Mouse (Mus musculus) midbrain, embryonic 12.5 days (tissue): Measurements from ENCODE around the gene Ankrd65. TPM values are rescaled to one million over a fixed set of nuclear protein-coding genes. Genes with fewer than 3 reads are reported as not detected.
"Not testable (repeated sequence)": the region's sequence is repeated elsewhere in the genome, so short reads cannot be mapped to it uniquely, and the experiment has no call there.

ENCODE experiments used
- ATAC-seq: fragments of 200-750 bp; cut with Nextera tagmentation; 2 replicates; pipeline ENCODE4 v1.8.0; 2017; ENCODE audit warnings: low read depth, moderate TSS enrichment, moderate library complexity; ENCODE audit not compliant: low FRiP score
- H3K27ac ChIP-seq: fragments of 300-500 bp; sonication (generic); replicated peaks from 2 replicates; pipeline ENCODE4 v1.5.1; 2016; ENCODE audit warnings: mild to moderate bottlenecking
- H3K27me3 ChIP-seq: fragments of 300-500 bp; sonication (generic); 2 replicates; pipeline ENCODE4 v1.6.1; 2016; ENCODE audit warnings: mild to moderate bottlenecking
- H3K36me3 ChIP-seq: fragments of 300-500 bp; sonication (generic); 2 replicates; pipeline ENCODE4 v1.6.1; 2016
- H3K4me1 ChIP-seq: fragments of 300-500 bp; sonication (generic); 2 replicates; pipeline ENCODE4 v1.6.1; 2016
- H3K4me2 ChIP-seq: fragments of 300-500 bp; sonication (generic); replicated peaks from 2 replicates; pipeline ENCODE4 v1.6.1; 2016; ENCODE audit warnings: mild to moderate bottlenecking, moderate library complexity
- H3K4me3 ChIP-seq: fragments of 300-500 bp; sonication (generic); 2 replicates; pipeline ENCODE4 v1.5.1; 2016; ENCODE audit warnings: mild to moderate bottlenecking
- H3K9ac ChIP-seq: fragments of 300-500 bp; sonication (generic); replicated peaks from 2 replicates; pipeline ENCODE4 v1.6.1; 2016; ENCODE audit warnings: mild to moderate bottlenecking, moderate library complexity
- H3K9me3 ChIP-seq: fragments of 300-500 bp; sonication (generic); 2 replicates; pipeline ENCODE4 v1.6.1; 2016; ENCODE audit warnings: mild to moderate bottlenecking
- WGBS: fragments of 180-500 bp; shearing (Covaris S2); methylation state at CpG from one replicate; pipeline ENCODE4 v1.1.7; 2016; 5-methylcytosine and 5-hydroxymethylcytosine counted together
- polyA plus RNA-seq: library from polyadenylated mRNA; unstranded; fragments of >200 nt; fragmentation: Nextera tagmentation; extraction: Ambion mirVana; gene quantifications from 2 replicates; pipeline ENCODE4 v1.2.1, GENCODE M21; 2016

The Ankrd65 gene
- not detected in 2 replicates for polyA plus RNA-seq

GRCm38 (mm10) chr4:155790021-155790489 is at the start of gene Ankrd65:
TSS of gene Ankrd65 (plus strand) at chr4:155790439.
- WGBS: 75% methylated on average over 3 of the region's 3 CpGs
- no peak for ATAC-seq
- H3K27me3 ChIP-seq: peaks cover 27% of the 10 kb centered on the region

DNA sequence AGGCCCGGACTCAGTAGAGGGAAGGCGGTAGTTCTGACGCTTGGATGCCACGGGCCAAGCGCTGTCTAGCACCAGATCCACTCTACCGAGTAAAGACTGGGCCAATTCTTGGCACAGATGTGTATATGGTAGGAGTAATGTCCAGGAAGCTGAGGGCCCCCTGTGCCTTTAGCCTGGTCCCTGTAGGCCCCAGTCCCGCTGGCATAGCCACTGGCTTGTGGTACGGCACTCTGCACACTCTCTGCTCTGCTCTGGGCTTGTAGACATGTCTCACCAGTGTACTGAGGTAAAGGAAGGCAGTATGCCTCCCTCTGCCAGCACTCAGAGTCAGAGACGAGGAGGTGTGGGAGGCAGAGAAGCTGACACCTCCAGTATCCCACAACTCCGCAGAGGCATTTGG is 49.6 kb upstream of the Ankrd65 start:
- H3K9me3 ChIP-seq, H3K27me3 ChIP-seq, H3K4me1 ChIP-seq, H3K4me2 ChIP-seq, H3K27ac ChIP-seq, H3K4me3 ChIP-seq, H3K9ac ChIP-seq, ATAC-seq: not testable (repeated sequence)
- peaks cover 80% of the 10 kb centered on the region for H3K36me3 ChIP-seq
- 92% methylated on average over 10 of the region's 10 CpGs for WGBS

More at GRCm38 (mm10) chr4:155790021-155790489, at the start of gene Ankrd65:
- H3K36me3 ChIP-seq: no peaks in the 10 kb centered on the region
- H3K9ac ChIP-seq: no peak within 1 kb of the TSS
- H3K4me1 ChIP-seq: 0 out of 2 replicates have a peak, but pooled peaks cover under 1% of the 10 kb centered on the region
- no peak within 1 kb of the TSS for H3K4me3 ChIP-seq
- H3K27ac ChIP-seq: no peak within 1 kb of the TSS
- H3K9me3 ChIP-seq: no peaks in the 10 kb centered on the region
- H3K4me2 ChIP-seq: no peak within 1 kb of the TSS

- no peak overlapping the region for H3K4me2 ChIP-seq
- peaks cover 86% of the 10 kb centered on the region for H3K36me3 ChIP-seq
- H3K4me3 ChIP-seq: no peak overlapping the region
- no peak overlapping the region for H3K9ac ChIP-seq
- no peaks in the 10 kb centered on the region for H3K9me3 ChIP-seq
- ATAC-seq: no peak
- no peaks in the 10 kb centered on the region for H3K27me3 ChIP-seq
- WGBS: 96% methylated on average over 5 of the region's 5 CpGs
- no peak overlapping the region for H3K27ac ChIP-seq
- H3K4me1 ChIP-seq: no peaks in the 10 kb centered on the region
Measured at GRCm38 (mm10) chr4:155742684-155743083, 47.6 kb upstream of the Ankrd65 start.

DNA sequence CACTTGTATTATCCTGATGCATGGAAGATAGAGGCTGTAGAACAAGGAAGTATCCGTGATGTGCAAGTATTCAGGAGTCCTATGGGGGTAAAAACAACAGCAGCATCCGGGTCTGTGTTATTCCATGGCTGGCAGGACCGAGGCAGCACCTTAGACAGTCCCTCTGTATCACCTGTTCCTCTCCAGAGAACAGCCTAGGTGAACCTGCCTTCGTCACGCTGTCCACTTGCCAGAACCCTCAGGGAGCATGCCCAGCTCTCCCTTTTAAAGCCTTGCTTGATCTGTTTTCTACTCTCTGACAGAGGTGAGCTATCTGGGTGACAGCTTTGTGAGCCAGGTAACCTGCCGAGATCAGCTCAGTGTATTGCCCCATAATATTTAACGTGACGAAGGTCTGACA is 45.8 kb upstream of the Ankrd65 start:
- H3K4me3 ChIP-seq: no peak overlapping the region
- H3K9me3 ChIP-seq: no peaks in the 10 kb centered on the region
- H3K27me3 ChIP-seq: no peaks in the 10 kb centered on the region
- H3K9ac ChIP-seq: no peak overlapping the region
- H3K27ac ChIP-seq: no peak overlapping the region
- 95% methylated on average over 8 of the region's 8 CpGs for WGBS
- no peak for ATAC-seq
- H3K4me1 ChIP-seq: no peaks in the 10 kb centered on the region
- no peak overlapping the region for H3K4me2 ChIP-seq
- peaks cover 97% of the 10 kb centered on the region for H3K36me3 ChIP-seq

DNA sequence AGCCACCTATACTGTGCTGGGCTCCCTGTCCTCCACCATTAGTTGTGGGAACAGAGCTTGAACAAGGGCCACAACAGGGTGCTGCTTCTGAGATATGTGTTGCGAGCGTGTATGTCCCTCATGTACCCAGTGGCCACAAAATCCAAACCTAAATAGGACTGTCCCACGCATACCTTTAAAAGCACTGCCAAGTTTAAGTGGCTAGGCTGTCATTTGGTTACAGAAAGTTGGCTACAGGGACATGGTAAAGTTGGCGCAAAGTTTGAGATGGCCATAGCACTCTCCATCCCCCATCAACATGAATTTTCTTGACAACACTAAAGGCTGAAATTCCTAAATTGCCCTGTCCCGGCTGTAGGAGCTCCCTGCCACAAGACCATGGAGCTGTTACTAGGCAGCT is 45.1 kb upstream of the Ankrd65 start:
- Histone ChIP-seq H3K4me3 (no peak overlapping the region), H3K27ac (no peak overlapping the region), H3K4me1 (no peaks in the 10 kb centered on the region), H3K27me3 (no peaks in the 10 kb centered on the region), H3K9ac (no peak overlapping the region), H3K4me2 (no peak overlapping the region), H3K9me3 (no peaks in the 10 kb centered on the region), H3K36me3 (peaks cover 97% of the 10 kb centered on the region)
- ATAC-seq: no peak
- WGBS: 92% methylated on average over 5 of the region's 5 CpGs

GRCm38 (mm10) chr4:155746036-155746548 is 44.1 kb upstream of the Ankrd65 start:
- Histone ChIP-seq H3K4me1 (no peaks in the 10 kb centered on the region), H3K27me3 (no peaks in the 10 kb centered on the region), H3K9me3 (no peaks in the 10 kb centered on the region), H3K4me2 (no peak overlapping the region), H3K9ac (no peak overlapping the region), H3K27ac (no peak overlapping the region), H3K4me3 (no peak overlapping the region), H3K36me3 (peaks cover 97% of the 10 kb centered on the region)
- ATAC-seq: no peak
- 93% methylated on average over 8 of the region's 8 CpGs for WGBS

DNA sequence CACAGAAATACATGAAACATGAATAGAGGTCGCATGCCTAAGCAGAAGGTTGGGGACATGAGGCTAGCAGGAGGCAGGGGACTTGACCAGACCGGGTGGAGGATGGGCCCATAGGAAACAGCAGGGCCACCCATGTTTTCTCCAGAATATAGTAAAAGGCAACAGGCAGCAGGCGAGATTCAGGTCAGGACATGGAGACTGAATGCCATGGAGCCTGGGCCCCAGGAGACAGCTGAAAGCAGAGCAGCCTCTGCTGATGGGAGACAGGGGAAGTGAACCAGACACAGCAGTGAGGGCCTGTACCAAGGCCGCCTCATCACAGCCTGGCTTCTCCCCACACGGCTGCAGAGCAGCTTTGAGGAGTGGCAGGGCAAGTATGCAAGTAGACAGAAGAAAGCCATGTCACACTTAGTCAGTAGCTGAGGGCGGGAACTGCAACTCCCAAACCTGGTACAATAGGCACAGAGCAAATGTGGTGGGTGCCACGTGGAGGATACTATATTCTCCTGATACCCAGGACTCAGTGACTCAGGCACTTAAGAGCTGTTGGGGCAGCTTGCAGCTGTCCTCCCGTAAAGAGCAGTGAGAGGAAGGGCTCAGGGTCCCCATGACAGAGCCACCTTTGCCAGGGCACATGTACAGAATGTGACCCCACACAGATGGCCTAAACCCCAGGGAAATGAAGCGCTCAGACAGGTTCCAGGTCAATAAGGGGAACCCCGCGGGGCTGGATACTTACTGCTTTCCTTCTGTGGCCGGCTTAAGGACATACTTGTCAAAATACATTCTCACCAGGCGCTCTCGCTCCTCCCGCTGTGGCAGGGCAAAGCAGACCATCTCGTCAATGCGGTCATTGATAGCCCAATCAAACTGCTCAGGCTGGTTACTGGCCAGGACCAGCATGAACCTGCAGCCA is 43.4 kb upstream of the Ankrd65 start:
- ATAC-seq: no peak
- Histone ChIP-seq H3K36me3 (peaks cover 97% of the 10 kb centered on the region), H3K27ac (no peak overlapping the region), H3K4me1 (no peaks in the 10 kb centered on the region), H3K4me2 (no peak overlapping the region), H3K4me3 (no peak overlapping the region), H3K9ac (no peak overlapping the region), H3K27me3 (no peaks in the 10 kb centered on the region), H3K9me3 (no peaks in the 10 kb centered on the region)
- WGBS: 90% methylated on average over 17 of the region's 17 CpGs

- H3K27ac ChIP-seq: no peak overlapping the region
- no peak overlapping the region for H3K4me3 ChIP-seq
- no peak for ATAC-seq
- no peak overlapping the region for H3K9ac ChIP-seq
- 93% methylated on average over 12 of the region's 12 CpGs for WGBS
- H3K9me3 ChIP-seq: no peaks in the 10 kb centered on the region
- H3K27me3 ChIP-seq: no peaks in the 10 kb centered on the region
- H3K36me3 ChIP-seq: peaks cover 52% of the 10 kb centered on the region
- H3K4me1 ChIP-seq: peaks cover 19% of the 10 kb centered on the region
- no peak overlapping the region for H3K4me2 ChIP-seq
Measured at GRCm38 (mm10) chr4:155757011-155757410, 33.2 kb upstream of the Ankrd65 start.

- peak overlapping the region; percentile 78 for H3K9ac ChIP-seq
- no peaks in the 10 kb centered on the region for H3K9me3 ChIP-seq
- 0 out of 2 replicates have a peak, but pooled peaks have one; percentile 11 for ATAC-seq
- peak overlapping the region; percentile 97 for H3K4me2 ChIP-seq
- peaks cover 25% of the 10 kb centered on the region for H3K36me3 ChIP-seq
- WGBS: 5% methylated on average over 10 of the region's 10 CpGs
- H3K27me3 ChIP-seq: no peaks in the 10 kb centered on the region
- H3K4me3 ChIP-seq: peak overlapping the region; percentile 88
- H3K27ac ChIP-seq: no peak overlapping the region
- peaks cover 19% of the 10 kb centered on the region for H3K4me1 ChIP-seq
Measured at GRCm38 (mm10) chr4:155759862-155760612, 30.2 kb upstream of the Ankrd65 start.

DNA sequence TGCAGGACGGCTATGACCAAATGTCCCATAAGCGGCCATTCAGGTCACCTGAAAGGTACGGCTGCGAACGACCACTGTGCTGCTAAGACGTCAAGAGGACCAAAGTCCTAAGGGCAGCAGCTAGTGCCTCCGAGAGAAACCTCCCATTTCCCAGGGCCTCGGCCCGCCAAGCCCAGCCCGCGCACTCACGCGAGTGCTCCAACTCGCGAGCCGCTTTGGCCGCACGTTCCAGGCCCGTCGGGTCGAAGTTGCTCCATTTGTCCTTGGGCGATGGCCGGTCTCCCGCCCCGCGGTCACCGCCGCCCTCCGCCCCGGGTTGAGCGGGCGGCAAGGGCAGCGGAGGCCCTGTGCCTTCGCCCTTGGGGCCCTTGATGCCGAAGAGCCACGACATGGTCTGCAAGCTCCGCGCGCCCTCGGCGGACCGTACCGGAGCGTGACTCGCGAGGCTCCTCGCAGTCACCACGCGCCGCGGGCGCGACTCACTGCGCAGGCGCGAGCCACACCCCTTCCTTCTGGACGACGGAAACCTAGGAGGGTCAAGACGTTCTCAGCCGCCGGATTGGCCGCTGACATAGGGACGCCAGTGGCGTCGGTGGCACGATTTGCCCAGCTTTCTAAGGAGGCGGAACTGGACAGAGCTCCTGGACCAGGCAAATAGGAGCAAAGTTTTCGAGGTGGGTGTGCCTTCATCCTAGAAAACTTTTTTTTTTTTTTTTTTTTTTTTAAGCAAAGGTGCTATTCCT is 29.5 kb upstream of the Ankrd65 start, which contains the start of gene Atad3a:
Gene Atad3a (minus strand): TSS at position 481 of the 743 bp plus-strand sequence.
- Histone ChIP-seq H3K9ac (peak within 1 kb of the TSS; percentile 78), H3K4me1 (peaks cover 19% of the 10 kb centered on the region), H3K9me3 (no peaks in the 10 kb centered on the region), H3K36me3 (peaks cover 18% of the 10 kb centered on the region), H3K4me3 (peak within 1 kb of the TSS; percentile 88), H3K4me2 (peak within 1 kb of the TSS; percentile 97), H3K27ac (0 out of 2 replicates have a peak within 1 kb of the TSS, but pooled peaks have one; percentile 46), H3K27me3 (no peaks in the 10 kb centered on the region)
- WGBS: under 1% methylated on average over 68 of the region's 68 CpGs
- peak; percentile 95 for ATAC-seq

GRCm38 (mm10) chr4:155761356-155762099 is 28.7 kb upstream of the Ankrd65 start:
- peaks cover 11% of the 10 kb centered on the region for H3K36me3 ChIP-seq
- H3K27ac ChIP-seq: no peak overlapping the region
- peak overlapping the region; percentile 70 for H3K9ac ChIP-seq
- ATAC-seq: no peak
- no peaks in the 10 kb centered on the region for H3K27me3 ChIP-seq
- H3K9me3 ChIP-seq: no peaks in the 10 kb centered on the region
- H3K4me2 ChIP-seq: peak overlapping the region; percentile 97
- H3K4me1 ChIP-seq: peaks cover 19% of the 10 kb centered on the region
- H3K4me3 ChIP-seq: peak overlapping the region; percentile 88
- 3% methylated on average over 28 of the region's 28 CpGs for WGBS
